Mouse (Mus musculus) megakaryocyte-erythroid progenitor cell, adult 5 weeks (primary cell): Measurements from ENCODE around the gene Depp1. TPM values are rescaled to one million over a fixed set of nuclear protein-coding genes. Genes with fewer than 3 reads are reported as not detected.

Source experiments
- polyA plus RNA-seq: library from polyadenylated mRNA; stranded (reverse); fragments of >175 nt; gene quantifications from 2 replicates; pipeline ENCODE4 v1.2.3, GENCODE M21; 2012

The Depp1 gene
- 2.8 and 3.7 TPM in 2 replicates for polyA plus RNA-seq

DNA sequence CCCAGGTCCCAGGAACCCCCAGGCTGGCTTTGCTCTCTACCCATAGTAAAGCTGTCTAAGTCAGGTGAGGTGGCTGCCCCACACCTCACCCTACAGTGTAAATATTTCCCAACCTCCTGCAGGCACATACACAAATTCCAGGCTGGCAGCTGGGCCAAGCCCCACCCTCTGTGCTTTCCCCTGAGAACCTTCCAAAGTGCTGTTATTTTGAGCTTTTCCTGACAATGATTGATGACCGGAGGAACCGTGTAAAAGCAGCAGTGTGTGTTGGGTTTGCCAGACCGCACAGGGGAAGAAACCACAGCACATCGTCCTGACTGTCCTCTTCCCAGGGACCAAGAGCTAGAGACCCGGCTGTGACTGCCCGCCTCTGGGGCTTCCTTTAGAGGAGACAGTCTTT is at the start of gene Depp1:
Gene Depp1 (plus strand): TSS at position 204 of the 400 bp plus-strand sequence.

DNA sequence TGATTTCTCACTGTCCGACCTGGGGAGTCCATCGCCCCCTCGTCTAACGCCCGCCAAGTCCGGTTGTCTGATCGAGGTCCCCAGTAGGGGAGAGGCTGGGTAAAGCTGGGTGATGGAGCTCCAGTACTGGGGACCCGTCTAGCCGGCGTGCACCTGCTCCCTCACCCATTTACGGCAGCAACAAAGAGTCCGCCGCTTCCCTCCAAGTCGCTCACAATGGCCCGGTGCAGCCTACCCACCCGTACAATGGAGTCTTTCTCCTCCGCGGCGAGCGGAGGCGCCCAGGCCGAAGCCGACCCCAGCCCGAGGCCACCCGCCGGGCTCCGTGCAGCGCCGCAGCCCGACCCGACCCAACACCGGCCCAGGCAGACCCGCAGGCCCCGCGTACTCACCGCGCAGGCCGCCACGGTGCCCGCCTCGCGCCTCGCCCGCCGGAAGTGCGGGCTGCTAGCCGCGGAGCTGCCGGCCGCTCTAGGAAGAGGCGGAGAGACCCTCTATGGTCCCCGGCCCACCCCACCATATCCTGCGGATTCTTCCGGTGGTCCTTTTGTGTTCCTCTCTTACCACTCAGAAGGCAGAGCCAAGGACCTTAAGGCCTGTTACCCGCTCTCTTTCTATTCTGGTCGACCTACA is 21.8 kb upstream of the Depp1 start, which contains the start of gene Zfp422:
Gene Zfp422 (minus strand): TSS at position 461 of the 633 bp plus-strand sequence.

DNA sequence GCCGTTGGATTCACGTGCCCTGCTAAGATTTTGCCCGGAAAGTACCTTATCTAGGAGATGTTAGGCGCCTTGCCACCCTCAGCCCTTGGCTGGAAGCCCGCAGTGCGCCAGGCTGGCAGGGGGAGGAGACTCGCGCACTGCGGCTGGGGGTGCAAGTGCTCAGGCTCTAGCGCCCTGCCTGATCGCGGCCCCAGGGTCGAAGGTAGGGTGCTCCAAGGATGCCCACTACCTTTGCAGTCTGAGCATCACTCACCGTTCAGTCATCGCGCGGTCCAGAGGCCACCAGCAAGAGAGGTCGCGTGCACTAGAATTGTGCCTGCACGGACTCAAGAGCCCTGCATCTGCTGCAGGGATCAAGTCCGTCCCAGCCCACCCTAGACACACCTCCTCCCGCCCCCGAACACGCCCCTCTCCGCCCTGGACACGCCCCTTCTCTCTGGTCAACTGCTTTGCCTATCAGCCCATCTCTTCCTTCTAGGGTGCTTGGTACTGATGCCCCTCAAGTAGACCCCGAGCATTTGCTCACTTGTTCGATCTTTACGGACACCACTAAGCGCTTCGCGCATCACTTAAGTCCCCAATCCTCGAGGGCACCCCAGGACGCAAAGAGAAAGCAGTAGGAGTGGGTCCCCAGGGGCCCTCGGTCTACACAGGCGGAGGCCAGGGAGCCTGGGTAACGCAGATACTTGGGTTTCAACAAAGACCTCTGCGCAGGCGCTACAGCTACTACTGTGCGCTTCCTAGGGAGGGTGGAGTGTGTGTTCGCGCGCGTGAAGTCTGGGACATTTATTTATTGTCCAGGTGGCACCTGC is 23.3 kb downstream of the Depp1 start, which contains the start of gene Rassf4:
Gene Rassf4 (minus strand): TSS at position 482 of the 812 bp plus-strand sequence.

Other genes starting within 250 kb of the Depp1 start
- gene Alox5, start 189.4 kb upstream of the Depp1 start, polyA plus RNA-seq: 5.7 and 5.8 TPM in 2 replicates
- not detected in 2 replicates for gene Olfr211, start 161.5 kb upstream of the Depp1 start, polyA plus RNA-seq
- not detected in 2 replicates for gene Olfr212, start 144.1 kb upstream of the Depp1 start, polyA plus RNA-seq
- gene Olfr213, start 112.2 kb upstream of the Depp1 start, polyA plus RNA-seq: 0.01 TPM in 1 of 2 replicates, not detected in the other
- 0.09 and 0.17 TPM in 2 replicates for gene Gm5580, start 99.5 kb upstream of the Depp1 start, polyA plus RNA-seq
- not detected in 2 replicates for gene Olfr214, start 96.4 kb upstream of the Depp1 start, polyA plus RNA-seq
- gene Olfr215, start 66.4 kb upstream of the Depp1 start, polyA plus RNA-seq: 0.03 TPM in 1 of 2 replicates, not detected in the other
- 11.8 and 15.8 TPM in 2 replicates for gene Zfp422, start 21.6 kb upstream of the Depp1 start, polyA plus RNA-seq
- gene Rassf4, start 23.3 kb downstream of the Depp1 start, polyA plus RNA-seq: 16.1 and 33.2 TPM in 2 replicates
- gene Tmem72, start 66.3 kb downstream of the Depp1 start, polyA plus RNA-seq: 0.01 TPM in 1 of 2 replicates, not detected in the other